Mouse (Mus musculus) myocyte (in vitro differentiated cells): Measurements from ENCODE around the gene 3110070M22Rik. TPM values are rescaled to one million over a fixed set of nuclear protein-coding genes. Genes with fewer than 3 reads are reported as not detected.

ENCODE experiments used
- H3K27me3 ChIP-seq: one replicate; pipeline ENCODE4 v1.6.1; 2011; ENCODE audit not compliant: control insufficient read depth, insufficient read depth, insufficient read length
- H3K36me3 ChIP-seq: one replicate; pipeline ENCODE4 v1.6.1; 2011; ENCODE audit not compliant: control insufficient read depth, insufficient read depth
- H3K4me2 ChIP-seq: one replicate; pipeline ENCODE4 v1.6.1; 2011; ENCODE audit warnings: low read depth, control low read depth
- H3K4me3 ChIP-seq: one replicate; pipeline ENCODE4 v1.5.1; 2011; ENCODE audit warnings: mild to moderate bottlenecking, control low read depth, moderate library complexity
- H3K79me2 ChIP-seq: one replicate; pipeline ENCODE4 v1.6.1; 2011; ENCODE audit not compliant: control insufficient read depth, insufficient read depth
- H3ac ChIP-seq: one replicate; pipeline ENCODE4 v1.6.1; 2011; ENCODE audit not compliant: control insufficient read depth, insufficient read length
- CEBPB ChIP-seq: IDR thresholded peaks from 2 replicates; pipeline ENCODE4 v1.6.1; 2011; ENCODE audit warnings: mild to moderate bottlenecking, moderate library complexity; ENCODE audit not compliant: poor library complexity, insufficient read depth, severe bottlenecking
- E2F4 ChIP-seq: IDR thresholded peaks from one replicate; pipeline ENCODE4 v1.6.1; 2011; ENCODE audit warnings: mild to moderate bottlenecking, control low read depth, moderate library complexity; ENCODE audit not compliant: insufficient read depth
- MAX ChIP-seq: IDR thresholded peaks from one replicate; pipeline ENCODE4 v1.6.1; 2011; ENCODE audit warnings: low read depth, mild to moderate bottlenecking, control low read depth
- MYOD1 ChIP-seq, 3 experiments: IDR thresholded peaks; one replicate each; pipeline ENCODE4 v1.6.1; 2011; ENCODE audit warnings: control low read depth in 2 of 3, low read depth in 2 of 3, mild to moderate bottlenecking in 2 of 3, moderate library complexity in 1 of 3; ENCODE audit not compliant: insufficient read length in 2 of 3, control insufficient read depth in 1 of 3
- MYOG ChIP-seq, 3 experiments: IDR thresholded peaks; one replicate each; pipeline ENCODE4 v1.6.1; 2011; ENCODE audit warnings: control low read depth in 2 of 3, low read depth in 2 of 3, mild to moderate bottlenecking in 2 of 3; ENCODE audit not compliant: insufficient read length in 2 of 3, control insufficient read depth in 1 of 3, insufficient read depth in 1 of 3
- POLR2A ChIP-seq: IDR thresholded peaks from one replicate; pipeline ENCODE4 v1.6.1; 2011; ENCODE audit warnings: low read depth, mild to moderate bottlenecking, control low read depth, moderate library complexity; ENCODE audit not compliant: insufficient read length
- POLR2AphosphoS2 ChIP-seq: IDR thresholded peaks from one replicate; pipeline ENCODE4 v1.6.1; 2011; ENCODE audit warnings: low read depth, control low read depth; ENCODE audit not compliant: insufficient read length
- REST ChIP-seq: IDR thresholded peaks from one replicate; pipeline ENCODE4 v1.6.1; 2011; ENCODE audit warnings: mild to moderate bottlenecking, control low read depth, moderate library complexity; ENCODE audit not compliant: insufficient read depth, insufficient read length
- SRF ChIP-seq: IDR thresholded peaks from one replicate; pipeline ENCODE4 v1.6.1; 2011; ENCODE audit warnings: low read depth; ENCODE audit not compliant: control insufficient read depth, insufficient read length
- TCF12 ChIP-seq: IDR thresholded peaks from one replicate; pipeline ENCODE4 v1.6.1; 2011; ENCODE audit warnings: mild to moderate bottlenecking, control low read depth; ENCODE audit not compliant: poor library complexity, insufficient read depth, severe bottlenecking
- TCF3 ChIP-seq: IDR thresholded peaks from one replicate; pipeline ENCODE4 v1.6.1; 2011; ENCODE audit warnings: low read depth, control low read depth; ENCODE audit not compliant: insufficient read length
- USF1 ChIP-seq: IDR thresholded peaks from one replicate; pipeline ENCODE4 v1.6.1; 2011; ENCODE audit warnings: low read depth, mild to moderate bottlenecking, control low read depth, moderate library complexity
- polyA plus RNA-seq: library from polyadenylated mRNA; unstranded; fragments of >200 nt; fragmentation: generic; extraction: Trizol; gene quantifications from one replicate; pipeline ENCODE4 v1.2.1, GENCODE M21; 2012; ENCODE audit warnings: missing spikeins

3110070M22Rik gene
- polyA plus RNA-seq, 1 experiment = 0.23 TPM

DNA sequence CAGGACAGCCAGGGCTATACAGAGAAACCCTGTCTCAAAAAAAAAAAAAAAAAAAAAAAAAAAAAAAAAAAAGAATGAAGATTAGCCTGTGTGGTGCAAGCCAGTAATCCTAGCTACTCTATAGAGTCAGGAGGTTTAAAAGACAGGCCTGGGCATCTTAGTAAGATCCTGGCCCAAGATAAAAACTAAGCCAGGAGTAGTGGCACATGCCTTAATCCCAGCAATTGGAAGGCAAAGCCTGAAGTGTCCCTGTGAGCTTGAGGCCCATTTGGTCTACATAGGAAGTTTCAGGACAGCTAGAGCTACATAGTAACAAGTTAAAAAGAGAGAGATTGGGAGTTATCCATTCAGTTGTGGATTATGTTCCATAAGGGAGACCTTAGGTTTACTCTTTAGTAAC, 33.1 kb downstream of the 3110070M22Rik start:
- no peaks in the 10 kb centered on the region for H3K27me3 ChIP-seq
- H3K4me2 ChIP-seq = no peak overlapping the region
- H3K4me3 ChIP-seq = no peak overlapping the region
- H3ac ChIP-seq = no peak overlapping the region
- TF ChIP-seq SRF (no peak), USF1 (no peak), MYOD1 (IDR thresholded peaks at IDR 0.05; ENCODE audit: control insufficient read depth in 1 of 3, insufficient read length in 2 of 3, low read depth in 2 of 3) (no peak), POLR2A (no peak), TCF3 (no peak), MAX (no peak), CEBPB (no peak), E2F4 (no peak), TCF12 (no peak), POLR2AphosphoS2 (no peak), MYOG (IDR thresholded peaks at IDR 0.05; ENCODE audit: control insufficient read depth in 1 of 3, insufficient read depth in 1 of 3, insufficient read length in 2 of 3, low read depth in 2 of 3) (no peak), REST (no peak)
- H3K36me3 ChIP-seq = peaks cover 45% of the 10 kb centered on the region
- no peaks in the 10 kb centered on the region for H3K79me2 ChIP-seq

DNA sequence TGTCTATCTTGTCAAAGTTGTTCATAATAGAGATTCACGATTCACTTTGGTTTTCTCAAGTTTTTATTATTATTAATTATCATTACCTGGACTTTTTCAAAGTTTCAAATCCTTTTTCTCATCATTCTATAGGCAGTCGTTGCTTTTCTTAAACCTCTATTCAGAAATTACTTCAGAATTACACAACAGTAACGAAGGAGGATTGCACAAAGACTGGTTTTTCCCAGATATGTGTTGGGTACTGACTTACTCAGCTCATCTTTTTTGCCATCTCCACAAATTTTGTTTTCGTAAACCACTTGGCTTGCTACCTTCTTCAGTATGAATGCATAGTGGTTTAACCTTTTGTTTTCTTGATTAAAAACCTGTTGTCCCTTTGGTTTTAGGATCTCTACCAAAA, 34.6 kb downstream of the 3110070M22Rik start:
- TF ChIP-seq MYOG (IDR thresholded peaks at IDR 0.05; ENCODE audit: control insufficient read depth in 1 of 3, insufficient read depth in 1 of 3, insufficient read length in 2 of 3, low read depth in 2 of 3) = no peak
- TF ChIP-seq TCF3 = no peak
- no peaks in the 10 kb centered on the region for H3K27me3 ChIP-seq
- no peak overlapping the region for H3K4me3 ChIP-seq
- H3ac ChIP-seq = no peak overlapping the region
- H3K79me2 ChIP-seq = no peaks in the 10 kb centered on the region
- no peak overlapping the region for H3K4me2 ChIP-seq
- H3K36me3 ChIP-seq = peaks cover 50% of the 10 kb centered on the region

DNA sequence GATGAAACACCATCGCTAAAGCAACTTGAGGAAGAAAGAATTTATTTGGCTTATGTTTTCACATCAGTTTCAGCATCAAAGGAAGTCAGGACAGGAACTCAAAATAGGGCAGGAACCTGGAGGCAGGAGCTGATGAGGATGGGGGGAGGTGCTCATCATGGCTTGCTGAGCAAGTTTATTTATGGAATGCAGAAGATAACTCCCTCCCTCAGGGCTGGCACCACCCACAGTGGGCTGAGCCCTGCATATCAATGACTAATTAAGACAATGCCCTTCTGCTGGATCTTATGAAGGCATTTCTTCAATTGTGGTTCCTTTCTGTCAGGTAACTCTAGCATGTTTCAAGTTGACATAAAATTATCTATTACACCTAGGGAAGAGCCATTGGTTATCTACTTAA, 45.9 kb downstream of the 3110070M22Rik start:
- H3K27me3 ChIP-seq = no peaks in the 10 kb centered on the region
- H3K4me2 ChIP-seq = no peak overlapping the region
- H3K4me3 ChIP-seq = no peak overlapping the region
- no peaks in the 10 kb centered on the region for H3K79me2 ChIP-seq
- H3ac ChIP-seq = no peak overlapping the region
- peaks cover 69% of the 10 kb centered on the region for H3K36me3 ChIP-seq
- no peak for TF ChIP-seq SRF

Other genes with a start within 250 kb of the 3110070M22Rik start
- 33.0 TPM for gene Paip1, start 59.8 kb downstream of the 3110070M22Rik start, polyA plus RNA-seq
- gene 4833420G17Rik, start 25.6 kb downstream of the 3110070M22Rik start, polyA plus RNA-seq = 1.7 TPM
- 4.2 TPM for gene Tmem267, start 344 bp downstream of the 3110070M22Rik start, polyA plus RNA-seq
- not detected for gene Ccl28, start 135.4 kb upstream of the 3110070M22Rik start, polyA plus RNA-seq
- gene Hmgcs1, start 202.0 kb upstream of the 3110070M22Rik start, polyA plus RNA-seq = 68.3 TPM